Mouse (Mus musculus): ENCODE data around the gene Pced1b. TPM values are rescaled to one million over a fixed set of nuclear protein-coding genes. Genes with fewer than 3 reads are reported as not detected.
A peak's percentile ranks its signal among the peaks of the same experiment; 100 is the strongest.
"Not testable (repeated sequence)": the region's sequence is repeated elsewhere in the genome, so short reads cannot be mapped to it uniquely, and the experiment has no call there.

The Pced1b gene
- polyA plus RNA-seq, 1 experiment from 2014 or later: 3.0 TPM

- Histone ChIP-seq H3K9me3 (no peaks in the 10 kb centered on the region), H3K27ac (no peak overlapping the region), H3K36me3 (no peaks in the 10 kb centered on the region), H3K27me3 (replicated peaks) (no peaks in the 10 kb centered on the region), H3K4me2 (no peak overlapping the region), H3K4me1 (peaks cover 9% of the 10 kb centered on the region; the same call in 1 of the 2 replicates), H3K4me3 (replicated peaks) (no peak overlapping the region), H3K9ac (no peak overlapping the region)
- WGBS: 64% methylated on average over 24 of the region's 24 CpGs
- no peak for ATAC-seq (ENCODE audit: insufficient read depth, low FRiP score, low read depth)
Observed at GRCm38 (mm10) chr15:97348566-97349315, 101.8 kb downstream of the Pced1b start.

DNA sequence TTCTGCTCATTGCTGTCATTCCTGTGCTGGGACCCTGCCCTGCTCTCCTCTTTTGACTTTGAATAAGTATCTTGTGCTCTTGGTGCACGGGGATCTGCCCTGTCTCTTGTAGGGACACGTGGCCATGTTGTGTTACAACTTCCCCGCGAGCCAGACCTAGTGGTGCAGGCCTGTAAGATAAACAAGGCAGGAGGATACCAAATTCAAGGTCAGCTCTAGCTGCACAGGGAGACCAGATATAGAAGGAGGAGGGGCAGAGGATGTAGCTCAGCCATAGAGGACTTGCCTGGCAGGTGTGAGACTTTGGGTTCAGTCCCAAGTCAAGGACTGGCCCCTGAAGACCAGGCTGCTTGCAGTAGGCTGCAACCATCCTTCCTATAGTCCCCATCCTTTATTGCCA lies 103.6 kb downstream of the Pced1b start:
- ATAC-seq (ENCODE audit: insufficient read depth, low FRiP score, low read depth): no peak; the same call in 1 of the 2 replicates
- peak overlapping the region; percentile 63 for H3K27ac ChIP-seq
- H3K4me1 ChIP-seq: peaks cover 9% of the 10 kb centered on the region; the same call in 1 of the 2 replicates
- no peak overlapping the region for H3K9ac ChIP-seq
- H3K27me3 ChIP-seq (replicated peaks): no peaks in the 10 kb centered on the region
- no peaks in the 10 kb centered on the region for H3K36me3 ChIP-seq
- H3K9me3 ChIP-seq: no peaks in the 10 kb centered on the region
- H3K4me3 ChIP-seq (replicated peaks): no peak overlapping the region
- WGBS: 46% methylated on average over 4 of the region's 4 CpGs
- no peak overlapping the region for H3K4me2 ChIP-seq

DNA sequence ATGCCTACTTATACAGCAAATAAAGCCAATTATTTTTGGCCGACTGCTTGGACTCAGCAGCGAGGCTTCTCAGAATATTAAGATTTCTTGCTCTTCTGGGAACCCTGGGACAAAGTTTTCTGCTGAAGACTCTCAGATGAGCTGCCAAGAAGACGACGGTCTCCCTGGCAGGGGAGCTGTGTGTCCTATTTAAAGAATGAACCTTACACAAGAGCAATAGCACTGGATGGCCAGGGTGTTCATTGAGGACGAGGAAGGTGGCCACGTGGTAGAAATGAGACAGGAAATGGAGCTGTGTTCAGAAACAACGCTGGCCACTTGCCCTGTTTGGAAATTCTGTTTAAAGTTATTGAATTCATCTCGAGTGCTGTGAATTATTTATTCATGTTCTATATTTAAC lies 104.1 kb downstream of the Pced1b start:
- no peak overlapping the region for H3K4me2 ChIP-seq
- H3K4me3 ChIP-seq (replicated peaks): no peak overlapping the region
- no peaks in the 10 kb centered on the region for H3K9me3 ChIP-seq
- H3K27ac ChIP-seq: peak overlapping the region; percentile 63
- H3K27me3 ChIP-seq (replicated peaks): no peaks in the 10 kb centered on the region
- 0 out of 2 replicates have a peak, but pooled peaks have one; percentile 22 for ATAC-seq (ENCODE audit: insufficient read depth, low FRiP score, low read depth)
- H3K36me3 ChIP-seq: no peaks in the 10 kb centered on the region
- H3K9ac ChIP-seq: no peak overlapping the region
- WGBS: 40% methylated on average over 8 of the region's 8 CpGs
- H3K4me1 ChIP-seq: peaks cover 9% of the 10 kb centered on the region; the same call in 1 of the 2 replicates

- WGBS: 92% methylated on average over 5 of the region's 5 CpGs
- Histone ChIP-seq H3K27ac (no peak overlapping the region; the same call in 1 of the 2 replicates), H3K4me2 (no peak overlapping the region), H3K4me3 (replicated peaks) (no peak overlapping the region), H3K9ac (no peak overlapping the region), H3K4me1 (peaks cover 9% of the 10 kb centered on the region; the same call in 1 of the 2 replicates), H3K36me3 (no peaks in the 10 kb centered on the region), H3K27me3 (replicated peaks) (no peaks in the 10 kb centered on the region), H3K9me3 (no peaks in the 10 kb centered on the region)
- no peak for ATAC-seq (ENCODE audit: insufficient read depth, low FRiP score, low read depth)
Observed at GRCm38 (mm10) chr15:97351681-97352080, 104.8 kb downstream of the Pced1b start.

- no peak for ATAC-seq (ENCODE audit: insufficient read depth, low FRiP score, low read depth)
- WGBS: 73% methylated on average over 9 of the region's 9 CpGs
- no peak overlapping the region for H3K4me3 ChIP-seq (replicated peaks)
- H3K9me3 ChIP-seq: no peaks in the 10 kb centered on the region
- no peak overlapping the region for H3K9ac ChIP-seq
- H3K27me3 ChIP-seq (replicated peaks): no peaks in the 10 kb centered on the region
- H3K4me2 ChIP-seq: no peak overlapping the region
- no peak overlapping the region for H3K27ac ChIP-seq
- H3K36me3 ChIP-seq: no peaks in the 10 kb centered on the region
- peaks cover 3% of the 10 kb centered on the region; the same call in 1 of the 2 replicates for H3K4me1 ChIP-seq
Observed at GRCm38 (mm10) chr15:97355676-97356303, 108.9 kb downstream of the Pced1b start.

GRCm38 (mm10) chr15:97357016-97357415 lies 110.1 kb downstream of the Pced1b start:
- Histone ChIP-seq H3K4me1 (no peaks in the 10 kb centered on the region), H3K4me2 (no peak overlapping the region), H3K9me3 (no peaks in the 10 kb centered on the region), H3K27ac (no peak overlapping the region), H3K27me3 (replicated peaks) (no peaks in the 10 kb centered on the region), H3K36me3 (no peaks in the 10 kb centered on the region), H3K4me3 (replicated peaks) (no peak overlapping the region), H3K9ac (no peak overlapping the region)
- WGBS: 90% methylated on average over 1 of the region's 1 CpGs
- no peak for ATAC-seq (ENCODE audit: insufficient read depth, low FRiP score, low read depth)

GRCm38 (mm10) chr15:97360842-97361770 lies 114.2 kb downstream of the Pced1b start:
- 0 out of 2 replicates have a peak overlapping the region, but pooled peaks have one; percentile 9 for H3K4me3 ChIP-seq (replicated peaks)
- no peaks in the 10 kb centered on the region for H3K27me3 ChIP-seq (replicated peaks)
- H3K9ac ChIP-seq: no peak overlapping the region
- no peaks in the 10 kb centered on the region for H3K9me3 ChIP-seq
- 73% methylated on average over 23 of the region's 23 CpGs for WGBS
- H3K36me3 ChIP-seq: no peaks in the 10 kb centered on the region
- H3K27ac ChIP-seq: no peak overlapping the region
- peak; percentile 84; the same call in 1 of the 2 replicates for ATAC-seq (ENCODE audit: insufficient read depth, low FRiP score, low read depth)
- no peaks in the 10 kb centered on the region for H3K4me1 ChIP-seq
- H3K4me2 ChIP-seq: 0 out of 2 replicates have a peak overlapping the region, but pooled peaks have one; percentile 0

DNA sequence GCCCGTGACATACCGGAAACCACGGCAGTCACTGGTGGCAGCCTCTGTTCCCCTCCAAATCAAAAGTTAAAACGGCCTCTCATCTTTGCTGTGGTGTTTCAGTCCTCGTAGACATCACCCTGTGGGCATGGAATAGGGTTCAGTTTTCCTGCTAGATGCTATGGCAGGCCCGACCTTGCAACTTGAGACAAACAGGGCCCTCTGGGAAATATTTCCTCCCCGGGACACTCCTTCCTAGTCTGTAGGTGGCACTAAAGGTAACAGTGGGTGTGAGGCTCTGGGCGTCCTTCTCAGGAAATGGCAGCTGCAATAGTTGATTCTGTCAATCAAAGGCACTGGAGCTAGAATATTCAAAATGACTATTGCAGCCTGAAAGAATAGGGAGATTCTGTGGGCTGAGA lies 114.9 kb downstream of the Pced1b start:
- no peak overlapping the region for H3K27ac ChIP-seq
- 71% methylated on average over 8 of the region's 8 CpGs for WGBS
- H3K27me3 ChIP-seq (replicated peaks): no peaks in the 10 kb centered on the region
- H3K9me3 ChIP-seq: no peaks in the 10 kb centered on the region
- H3K4me1 ChIP-seq: no peaks in the 10 kb centered on the region
- 0 out of 2 replicates have a peak overlapping the region, but pooled peaks have one; percentile 0 for H3K4me2 ChIP-seq
- no peak overlapping the region for H3K9ac ChIP-seq
- H3K36me3 ChIP-seq: no peaks in the 10 kb centered on the region
- peak; percentile 60; the same call in 1 of the 2 replicates for ATAC-seq (ENCODE audit: insufficient read depth, low FRiP score, low read depth)
- H3K4me3 ChIP-seq (replicated peaks): no peak overlapping the region

DNA sequence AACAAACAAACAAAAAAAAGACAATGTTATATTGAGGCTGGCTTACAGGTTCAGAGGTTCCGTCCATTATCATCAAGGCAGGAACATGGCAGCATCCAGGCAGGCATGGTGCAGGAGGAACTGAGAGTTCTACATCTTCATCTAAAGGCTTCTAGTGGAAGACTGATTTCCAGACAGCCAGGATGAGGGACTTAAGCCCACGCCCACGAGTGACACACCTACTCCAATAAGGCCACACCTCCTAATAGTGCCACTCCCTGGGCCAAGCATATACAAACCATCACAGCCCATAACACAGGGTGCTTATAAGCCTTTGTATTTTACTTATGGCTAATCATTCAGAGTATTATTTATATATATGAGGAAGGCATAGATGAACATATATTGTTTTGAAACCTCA lies 117.4 kb downstream of the Pced1b start:
- not testable (repeated sequence) for H3K27ac ChIP-seq; H3K4me3 ChIP-seq (replicated peaks); H3K9ac ChIP-seq; H3K36me3 ChIP-seq; H3K4me1 ChIP-seq; H3K9me3 ChIP-seq; H3K4me2 ChIP-seq; H3K27me3 ChIP-seq (replicated peaks); ATAC-seq (ENCODE audit: insufficient read depth, low FRiP score, low read depth)
- 81% methylated on average over 3 of the region's 3 CpGs for WGBS

GRCm38 (mm10) chr15:97364968-97365367 lies 118.1 kb downstream of the Pced1b start:
- ATAC-seq (ENCODE audit: insufficient read depth, low FRiP score, low read depth): no peak
- no peaks in the 10 kb centered on the region for H3K36me3 ChIP-seq
- WGBS: 84% methylated on average over 8 of the region's 8 CpGs
- no peak overlapping the region for H3K9ac ChIP-seq
- H3K4me1 ChIP-seq: no peaks in the 10 kb centered on the region
- H3K4me2 ChIP-seq: no peak overlapping the region
- no peaks in the 10 kb centered on the region for H3K9me3 ChIP-seq
- H3K4me3 ChIP-seq (replicated peaks): no peak overlapping the region
- no peak overlapping the region for H3K27ac ChIP-seq
- H3K27me3 ChIP-seq (replicated peaks): no peaks in the 10 kb centered on the region

GRCm38 (mm10) chr15:97368035-97368608 lies 121.2 kb downstream of the Pced1b start:
- H3K9ac ChIP-seq: no peak overlapping the region
- 88% methylated on average over 9 of the region's 9 CpGs for WGBS
- H3K36me3 ChIP-seq: no peaks in the 10 kb centered on the region
- no peak overlapping the region for H3K4me2 ChIP-seq
- no peaks in the 10 kb centered on the region for H3K4me1 ChIP-seq
- H3K27me3 ChIP-seq (replicated peaks): no peaks in the 10 kb centered on the region
- no peak overlapping the region for H3K27ac ChIP-seq
- H3K9me3 ChIP-seq: no peaks in the 10 kb centered on the region
- ATAC-seq (ENCODE audit: insufficient read depth, low FRiP score, low read depth): no peak
- no peak overlapping the region for H3K4me3 ChIP-seq (replicated peaks)
